Mouse (Mus musculus) heart, embryonic 14.5 days (tissue): ENCODE results near the gene 2010300C02Rik. TPM values are rescaled to one million over a fixed set of nuclear protein-coding genes. Genes with fewer than 3 reads are reported as not detected.

Experiments
- ATAC-seq: fragments of 200-750 bp; cut with Nextera tagmentation; 2 replicates; pipeline ENCODE4 v1.8.0; 2017; ENCODE audit warnings: low read depth, moderate TSS enrichment; ENCODE audit not compliant: insufficient number of reproducible peaks, insufficient read depth, low FRiP score
- H3K27ac ChIP-seq, 2 experiments: fragments of 200-500 bp in 1 of 2; fragments of 300-500 bp in 1 of 2; sonication (generic) in 1 of 2; replicated peaks in 1 of 2; 2 replicates each; pipeline ENCODE4 v1.5.1; 2012 to 2014; ENCODE audit warnings: low read depth in 2 of 2, low read length in 2 of 2, control low read depth in 1 of 2, mild to moderate bottlenecking in 1 of 2, mixed read lengths in 1 of 2; ENCODE audit not compliant: control insufficient read depth in 1 of 2, insufficient read depth in 1 of 2
- H3K27me3 ChIP-seq: fragments of 300-500 bp; sonication (generic); 2 replicates; pipeline ENCODE4 v1.6.1; 2014; ENCODE audit warnings: mild to moderate bottlenecking, low read length, control low read depth; ENCODE audit not compliant: control insufficient read depth, insufficient read depth
- H3K36me3 ChIP-seq: fragments of 300-500 bp; sonication (generic); 2 replicates; pipeline ENCODE4 v1.6.1; 2014; ENCODE audit warnings: mild to moderate bottlenecking, control low read depth, low read length, mixed read lengths; ENCODE audit not compliant: control insufficient read depth, insufficient read depth
- H3K4me1 ChIP-seq, 2 experiments: fragments of 200-500 bp in 1 of 2; fragments of 300-500 bp in 1 of 2; sonication (generic) in 1 of 2; 2 replicates each; pipeline ENCODE4 v1.6.1; 2012 to 2014; ENCODE audit warnings: low read length in 2 of 2, control low read depth in 1 of 2, mixed read lengths in 1 of 2; ENCODE audit not compliant: control insufficient read depth in 2 of 2, insufficient read depth in 2 of 2
- H3K4me2 ChIP-seq: fragments of 300-500 bp; sonication (generic); 2 replicates; pipeline ENCODE4 v1.6.1; 2014; ENCODE audit warnings: mild to moderate bottlenecking, low read length
- H3K4me3 ChIP-seq, 2 experiments: fragments of 200-500 bp in 1 of 2; fragments of 300-500 bp in 1 of 2; sonication (generic) in 1 of 2; 2 replicates each; pipeline ENCODE4 v1.5.1; 2012 to 2014; ENCODE audit warnings: low read length in 2 of 2, mild to moderate bottlenecking in 2 of 2, control low read depth in 1 of 2, low read depth in 1 of 2, moderate library complexity in 1 of 2; ENCODE audit not compliant: control insufficient read depth in 1 of 2, insufficient read depth in 1 of 2
- H3K9ac ChIP-seq: fragments of 300-500 bp; sonication (generic); 2 replicates; pipeline ENCODE4 v1.6.1; 2014; ENCODE audit warnings: mild to moderate bottlenecking, low read length
- H3K9me3 ChIP-seq: fragments of 300-500 bp; sonication (generic); 2 replicates; pipeline ENCODE4 v1.6.1; 2016; ENCODE audit warnings: low read length, control low read depth; ENCODE audit not compliant: control insufficient read depth
- WGBS: fragments of 180-500 bp; shearing (Covaris S2); extraction: QIAGEN DNeasy Blood & Tissue Kit; methylation state at CpG from one replicate; pipeline ENCODE4 v1.1.7; 2014; 5-methylcytosine and 5-hydroxymethylcytosine counted together
- polyA plus RNA-seq: library from polyadenylated mRNA; unstranded; fragments of >200 nt; fragmentation: Nextera tagmentation; extraction: Ambion mirVana; gene quantifications from 2 replicates; pipeline ENCODE4 v1.2.1, GENCODE M21; 2014

Gene 2010300C02Rik
- polyA plus RNA-seq, 1 experiment from 2014 or later, result 5.1 TPM

GRCm38 (mm10) chr1:37737045-37737444, 17.2 kb upstream of the 2010300C02Rik start:
- no peaks in the 10 kb centered on the region for H3K9me3 ChIP-seq
- 70% methylated on average over 4 of the region's 4 CpGs for WGBS
- ATAC-seq, result no peak
- no peaks in the 10 kb centered on the region for H3K36me3 ChIP-seq
- H3K4me3 ChIP-seq, result no peak overlapping the region
- no peak overlapping the region for H3K4me2 ChIP-seq
- H3K27ac ChIP-seq, result no peak overlapping the region
- H3K4me1 ChIP-seq, result no peaks in the 10 kb centered on the region
- no peak overlapping the region for H3K9ac ChIP-seq
- H3K27me3 ChIP-seq, result no peaks in the 10 kb centered on the region

- Histone ChIP-seq H3K4me3 (no peak overlapping the region), H3K4me2 (no peak overlapping the region), H3K4me1 (no peaks in the 10 kb centered on the region), H3K36me3 (no peaks in the 10 kb centered on the region), H3K9ac (no peak overlapping the region), H3K9me3 (no peaks in the 10 kb centered on the region), H3K27me3 (no peaks in the 10 kb centered on the region), H3K27ac (no peak overlapping the region)
- WGBS, result 81% methylated on average over 5 of the region's 5 CpGs
- ATAC-seq, result no peak
These were observed 16.0 kb upstream of the 2010300C02Rik start for GRCm38 (mm10) chr1:37735932-37736331.

GRCm38 (mm10) chr1:37734841-37735240, 15.0 kb upstream of the 2010300C02Rik start:
- Histone ChIP-seq H3K4me1 (no peaks in the 10 kb centered on the region), H3K9me3 (no peaks in the 10 kb centered on the region), H3K4me2 (no peak overlapping the region), H3K9ac (no peak overlapping the region), H3K36me3 (no peaks in the 10 kb centered on the region), H3K4me3 (no peak overlapping the region), H3K27me3 (no peaks in the 10 kb centered on the region), H3K27ac (no peak overlapping the region)
- WGBS, result 71% methylated on average over 7 of the region's 7 CpGs
- no peak for ATAC-seq

- WGBS, result 91% methylated on average over 8 of the region's 8 CpGs
- H3K27ac ChIP-seq, result no peak overlapping the region
These were observed 9.5 kb upstream of the 2010300C02Rik start for GRCm38 (mm10) chr1:37729353-37729752.

GRCm38 (mm10) chr1:37728053-37728452, 8.2 kb upstream of the 2010300C02Rik start:
- WGBS, result 55% methylated on average over 10 of the region's 10 CpGs
- Histone ChIP-seq H3K9me3 (no peaks in the 10 kb centered on the region), H3K4me3 (no peak overlapping the region), H3K27ac (no peak overlapping the region), H3K36me3 (no peaks in the 10 kb centered on the region), H3K4me2 (no peak overlapping the region), H3K9ac (no peak overlapping the region), H3K27me3 (no peaks in the 10 kb centered on the region), H3K4me1 (no peaks in the 10 kb centered on the region; a peak in 1 of 4 replicates)
- ATAC-seq, result no peak

More at GRCm38 (mm10) chr1:37729353-37729752, 9.5 kb upstream of the 2010300C02Rik start:
- H3K4me3 ChIP-seq, result no peak overlapping the region
- H3K9ac ChIP-seq, result no peak overlapping the region
- no peak for ATAC-seq
- no peaks in the 10 kb centered on the region for H3K36me3 ChIP-seq
- H3K4me1 ChIP-seq, result no peaks in the 10 kb centered on the region; a peak in 1 of 4 replicates
- H3K9me3 ChIP-seq, result no peaks in the 10 kb centered on the region
- H3K27me3 ChIP-seq, result no peaks in the 10 kb centered on the region
- no peak overlapping the region for H3K4me2 ChIP-seq

GRCm38 (mm10) chr1:37727186-37727585, 7.3 kb upstream of the 2010300C02Rik start:
- H3K4me3 ChIP-seq, result no peak overlapping the region
- H3K9ac ChIP-seq, result no peak overlapping the region
- no peaks in the 10 kb centered on the region for H3K9me3 ChIP-seq
- no peak overlapping the region for H3K4me2 ChIP-seq
- H3K4me1 ChIP-seq, result no peaks in the 10 kb centered on the region; a peak in 1 of 4 replicates
- 84% methylated on average over 8 of the region's 8 CpGs for WGBS
- no peak overlapping the region for H3K27ac ChIP-seq
- no peaks in the 10 kb centered on the region for H3K27me3 ChIP-seq
- no peak for ATAC-seq
- H3K36me3 ChIP-seq, result no peaks in the 10 kb centered on the region

GRCm38 (mm10) chr1:37726426-37726825, 6.5 kb upstream of the 2010300C02Rik start:
- no peaks in the 10 kb centered on the region for H3K27me3 ChIP-seq
- 54% methylated on average over 8 of the region's 8 CpGs for WGBS
- no peaks in the 10 kb centered on the region for H3K9me3 ChIP-seq
- no peaks in the 10 kb centered on the region for H3K36me3 ChIP-seq
- no peak overlapping the region for H3K4me3 ChIP-seq
- ATAC-seq, result no peak
- H3K4me2 ChIP-seq, result no peak overlapping the region
- H3K4me1 ChIP-seq, result no peaks in the 10 kb centered on the region; a peak in 1 of 4 replicates
- no peak overlapping the region for H3K27ac ChIP-seq
- H3K9ac ChIP-seq, result no peak overlapping the region

GRCm38 (mm10) chr1:37725880-37726279, 6.0 kb upstream of the 2010300C02Rik start:
- 62% methylated on average over 12 of the region's 12 CpGs for WGBS

More at GRCm38 (mm10) chr1:37725880-37726279, 6.0 kb upstream of the 2010300C02Rik start:
- no peaks in the 10 kb centered on the region for H3K9me3 ChIP-seq
- H3K9ac ChIP-seq, result no peak overlapping the region
- H3K4me2 ChIP-seq, result no peak overlapping the region
- no peaks in the 10 kb centered on the region; a peak in 1 of 4 replicates for H3K4me1 ChIP-seq
- no peak for ATAC-seq
- H3K27me3 ChIP-seq, result no peaks in the 10 kb centered on the region
- no peak overlapping the region for H3K4me3 ChIP-seq
- no peak overlapping the region for H3K27ac ChIP-seq
- H3K36me3 ChIP-seq, result no peaks in the 10 kb centered on the region
